Mouse (Mus musculus): ENCODE results near the gene Coq4.

The Coq4 gene

GRCm38 (mm10) chr2:29846911-29847310, 59.6 kb downstream of the Coq4 start:
- no peak for DNase-seq

All from lung, adult 18-20 months (tissue).